Mouse (Mus musculus): ENCODE data around the gene Doc2b. TPM values are rescaled to one million over a fixed set of nuclear protein-coding genes. Genes with fewer than 3 reads are reported as not detected.
A peak's percentile ranks its signal among the peaks of the same experiment; 100 is the strongest.
"Not testable (repeated sequence)": the region's sequence is repeated elsewhere in the genome, so short reads cannot be mapped to it uniquely, and the experiment has no call there.

Gene Doc2b
- total RNA-seq, 2 experiments from 2014 or later, result 30.9 to 35.2 TPM

- DNase-seq (ENCODE audit: low spot score in 2 of 2), result no peak
These were observed 57.9 kb downstream of the Doc2b start for GRCm38 (mm10) chr11:75737806-75738476.

GRCm38 (mm10) chr11:75736978-75737377 lies 58.9 kb downstream of the Doc2b start:
- no peak for DNase-seq (ENCODE audit: low spot score in 2 of 2)

GRCm38 (mm10) chr11:75735462-75736252 lies 60.2 kb downstream of the Doc2b start:
- DNase-seq (ENCODE audit: low spot score in 2 of 2), result no peak

GRCm38 (mm10) chr11:75733227-75733940 lies 62.5 kb downstream of the Doc2b start:
- DNase-seq (ENCODE audit: low spot score in 2 of 2), result peak; percentile 58 to 64

- DNase-seq (ENCODE audit: low spot score in 2 of 2), result peak; percentile 73 to 84
These were observed 63.2 kb downstream of the Doc2b start, which contains the start of gene Ywhae for GRCm38 (mm10) chr11:75732434-75733226. TSS of gene Ywhae (plus strand) at chr11:75732869.

GRCm38 (mm10) chr11:75727659-75728058 lies 68.2 kb downstream of the Doc2b start:
- DNase-seq (ENCODE audit: low spot score in 2 of 2), result not testable (repeated sequence)

- DNase-seq (ENCODE audit: low spot score in 2 of 2), result no peak
These were observed 68.7 kb downstream of the Doc2b start for GRCm38 (mm10) chr11:75727168-75727567.

- DNase-seq (ENCODE audit: low spot score in 2 of 2), result no peak
These were observed 73.5 kb downstream of the Doc2b start for GRCm38 (mm10) chr11:75722339-75722738.

Other genes with a start within 250 kb of the Doc2b start
- 100 to 1,000 TPM; 120 to 135 TPM for gene Pitpna, start 208.0 kb downstream of the Doc2b start, total RNA-seq (2021)
- 10 to 100 TPM; 59.8 to 64.4 TPM for gene Inpp5k, start 165.1 kb downstream of the Doc2b start, total RNA-seq (2021)
- 100 to 1,000 TPM; 122 to 132 TPM for gene Myo1c, start 145.5 kb downstream of the Doc2b start, total RNA-seq (2021)
- 100 to 1,000 TPM; 106 to 108 TPM for gene Crk, start 116.8 kb downstream of the Doc2b start, total RNA-seq (2021)
- gene Ywhae, start 63.2 kb downstream of the Doc2b start, total RNA-seq (2021), result 100 to 1,000 TPM; 648 to 744 TPM
- 10 to 100 TPM; 18.0 to 19.5 TPM for gene Rph3al, start 142.4 kb upstream of the Doc2b start, total RNA-seq (2021)
- not detected for gene 1700016K19Rik, start 203.9 kb upstream of the Doc2b start, total RNA-seq (2021)
- 10 to 100 TPM; 35.5 to 40.1 TPM for gene Rflnb, start 231.7 kb upstream of the Doc2b start, total RNA-seq (2021)